Mouse (Mus musculus) spleen, adult 2 months (tissue): ENCODE measurements around the gene Dhcr24. TPM values are rescaled to one million over a fixed set of nuclear protein-coding genes. Genes with fewer than 3 reads are reported as not detected.
A peak's percentile ranks its signal among the peaks of the same experiment; 100 is the strongest.

ENCODE experiments used
- DNase-seq, 2 experiments: peaks; one replicate each; pipeline versions ENCODE4 v3.0.0 to v3.0.0-alpha.2; 2012 to 2021; ENCODE audit warnings: low spot score in 2 of 2, low read depth in 1 of 2
- H3K27ac ChIP-seq: fragments of 200-500 bp; 2 replicates; pipeline ENCODE4 v1.5.1; 2012; ENCODE audit warnings: low read length, inconsistent platforms; ENCODE audit not compliant: insufficient read depth
- H3K27me3 ChIP-seq: fragments of 200-500 bp; 2 replicates; pipeline ENCODE4 v1.6.1; 2012; ENCODE audit warnings: mild to moderate bottlenecking, moderate library complexity, low read length, inconsistent platforms; ENCODE audit not compliant: control insufficient read depth, insufficient read depth
- H3K36me3 ChIP-seq: fragments of 200-500 bp; 2 replicates; pipeline ENCODE4 v1.6.1; 2012; ENCODE audit warnings: mild to moderate bottlenecking, low read length, inconsistent platforms; ENCODE audit not compliant: control insufficient read depth, insufficient read depth
- H3K4me1 ChIP-seq: fragments of 200-500 bp; 2 replicates; pipeline ENCODE4 v1.6.1; 2011; ENCODE audit warnings: inconsistent platforms; ENCODE audit not compliant: control insufficient read depth, insufficient read depth, insufficient read length
- H3K4me3 ChIP-seq: fragments of 200-500 bp; 2 replicates; pipeline ENCODE4 v1.5.1; 2011; ENCODE audit warnings: mild to moderate bottlenecking, inconsistent platforms; ENCODE audit not compliant: insufficient read depth, insufficient read length; ENCODE audit errors: extremely low read depth
- CTCF ChIP-seq: fragments of 200-500 bp; IDR thresholded peaks from 2 replicates; pipeline ENCODE4 v1.5.1; 2011; ENCODE audit warnings: mild to moderate bottlenecking, inconsistent platforms; ENCODE audit not compliant: insufficient read depth, insufficient read length, insufficient replicate concordance; ENCODE audit errors: extremely low read depth
- POLR2A ChIP-seq: fragments of 200-500 bp; IDR thresholded peaks from 2 replicates; pipeline ENCODE4 v1.6.1; 2011; ENCODE audit warnings: low read depth, low read length, inconsistent platforms
- WGBS: fragments of 180-500 bp; shearing (Covaris S2); methylation state at CpG from one replicate; pipeline ENCODE4 v1.1.7; 2018; 5-methylcytosine and 5-hydroxymethylcytosine counted together
- polyA plus RNA-seq: library from polyadenylated mRNA; depleted of rRNA; stranded (reverse); fragments of >200 nt; gene quantifications from 2 replicates; pipeline ENCODE4 v1.2.3, GENCODE M21; 2012; rRNA removed

The Dhcr24 gene
- 22.7 and 31.7 TPM in 2 replicates for polyA plus RNA-seq

- peak within 1 kb of the TSS; percentile 1; the same call in 1 of the 2 replicates for H3K27ac ChIP-seq
- H3K27me3 ChIP-seq: no peaks in the 10 kb centered on the region
- no peaks in the 10 kb centered on the region for H3K36me3 ChIP-seq
- peak; percentile 9; the same call in 1 of the 2 replicates for TF ChIP-seq POLR2A
- no peak for TF ChIP-seq CTCF
- under 1% methylated on average over 89 of the region's 89 CpGs for WGBS
- H3K4me1 ChIP-seq: no peaks in the 10 kb centered on the region; the same call in none of the 2 replicates
- peak; percentile 45 to 75 for DNase-seq
- H3K4me3 ChIP-seq: peak within 1 kb of the TSS; percentile 62
These were observed at the start of gene Dhcr24 for GRCm38 (mm10) chr4:106560846-106561781. Dhcr24 (plus strand) TSS chr4:106561038.

GRCm38 (mm10) chr4:106514606-106515005 lies 46.2 kb upstream of the Dhcr24 start:
- no peak for TF ChIP-seq POLR2A
- no peak for TF ChIP-seq CTCF
- DNase-seq: no peak
- H3K4me1 ChIP-seq: no peaks in the 10 kb centered on the region
- no peaks in the 10 kb centered on the region for H3K27me3 ChIP-seq
- 75% methylated on average over 6 of the region's 6 CpGs for WGBS
- no peaks in the 10 kb centered on the region for H3K36me3 ChIP-seq
- H3K4me3 ChIP-seq: no peak overlapping the region
- H3K27ac ChIP-seq: no peak overlapping the region

GRCm38 (mm10) chr4:106522547-106522946 lies 38.3 kb upstream of the Dhcr24 start:
- no peak for DNase-seq
- TF ChIP-seq CTCF (no peak), POLR2A (no peak)
- Histone ChIP-seq H3K4me1 (peaks cover 2% of the 10 kb centered on the region; the same call in 1 of the 2 replicates), H3K27ac (no peak overlapping the region), H3K36me3 (no peaks in the 10 kb centered on the region), H3K27me3 (no peaks in the 10 kb centered on the region), H3K4me3 (no peak overlapping the region)
- 85% methylated on average over 3 of the region's 3 CpGs for WGBS

- no peak for DNase-seq
- Histone ChIP-seq H3K4me3 (no peak overlapping the region), H3K4me1 (peaks cover 2% of the 10 kb centered on the region; the same call in 1 of the 2 replicates), H3K27me3 (no peaks in the 10 kb centered on the region), H3K36me3 (no peaks in the 10 kb centered on the region), H3K27ac (no peak overlapping the region)
- no peak for TF ChIP-seq POLR2A
- TF ChIP-seq CTCF: no peak
- 25% methylated on average over 2 of the region's 2 CpGs for WGBS
These were observed 36.7 kb upstream of the Dhcr24 start for GRCm38 (mm10) chr4:106524131-106524530.

GRCm38 (mm10) chr4:106525001-106525400 lies 35.8 kb upstream of the Dhcr24 start:
- H3K4me3 ChIP-seq: no peak overlapping the region
- 99% methylated on average over 2 of the region's 2 CpGs for WGBS
- H3K27me3 ChIP-seq: no peaks in the 10 kb centered on the region
- H3K27ac ChIP-seq: no peak overlapping the region
- peaks cover 5% of the 10 kb centered on the region; the same call in 1 of the 2 replicates for H3K4me1 ChIP-seq
- H3K36me3 ChIP-seq: no peaks in the 10 kb centered on the region
- TF ChIP-seq CTCF (no peak), POLR2A (no peak)
- DNase-seq: no peak

- Histone ChIP-seq H3K27me3 (no peaks in the 10 kb centered on the region), H3K27ac (no peak overlapping the region), H3K4me1 (peaks cover 5% of the 10 kb centered on the region; the same call in 1 of the 2 replicates), H3K36me3 (no peaks in the 10 kb centered on the region), H3K4me3 (no peak overlapping the region)
- DNase-seq: no peak
- no peak for TF ChIP-seq POLR2A
- 79% methylated on average over 7 of the region's 7 CpGs for WGBS
These were observed 32.8 kb upstream of the Dhcr24 start for GRCm38 (mm10) chr4:106527856-106528547.
